Mouse (Mus musculus) midbrain, postnatal 0 days (tissue): ENCODE results near the gene Rnf150. TPM values are rescaled to one million over a fixed set of nuclear protein-coding genes. Genes with fewer than 3 reads are reported as not detected.

Source experiments
- ATAC-seq: fragments of 200-750 bp; cut with Nextera tagmentation; 2 replicates; pipeline ENCODE4 v1.8.0; 2017; ENCODE audit warnings: moderate number of reproducible peaks, mild to moderate bottlenecking, moderate TSS enrichment, moderate library complexity; ENCODE audit not compliant: low FRiP score
- DNase-seq: peaks from one replicate; pipeline ENCODE4 v3.0.0-alpha.2; 2015; ENCODE audit warnings: low spot score
- H3K27ac ChIP-seq: fragments of 300-500 bp; sonication (generic); 2 replicates; pipeline ENCODE4 v1.5.1; 2014; ENCODE audit warnings: low read depth, mild to moderate bottlenecking, low read length, mixed read lengths
- H3K27me3 ChIP-seq: fragments of 300-500 bp; sonication (generic); 2 replicates; pipeline ENCODE4 v1.6.1; 2014; ENCODE audit warnings: low read length, control low read depth, mixed read lengths; ENCODE audit not compliant: insufficient read depth
- H3K36me3 ChIP-seq: fragments of 300-500 bp; sonication (generic); 2 replicates; pipeline ENCODE4 v1.6.1; 2014; ENCODE audit warnings: low read length, control low read depth, mixed read lengths; ENCODE audit not compliant: insufficient read depth
- H3K4me1 ChIP-seq: fragments of 300-500 bp; sonication (generic); 2 replicates; pipeline ENCODE4 v1.6.1; 2014; ENCODE audit warnings: mild to moderate bottlenecking, control low read depth, antibody characterized with exemption, low read length, mixed read lengths; ENCODE audit not compliant: insufficient read depth
- H3K4me2 ChIP-seq: fragments of 300-500 bp; sonication (generic); 2 replicates; pipeline ENCODE4 v1.6.1; 2014; ENCODE audit warnings: low read depth, mild to moderate bottlenecking, low read length, mixed read lengths; ENCODE audit not compliant: poor library complexity, severe bottlenecking
- H3K4me3 ChIP-seq: fragments of 300-500 bp; sonication (generic); 2 replicates; pipeline ENCODE4 v1.5.1; 2014; ENCODE audit warnings: low read depth, mild to moderate bottlenecking, low read length, moderate library complexity
- H3K9ac ChIP-seq: fragments of 300-500 bp; sonication (generic); replicated peaks from 2 replicates; pipeline ENCODE4 v1.6.1; 2014; ENCODE audit warnings: mild to moderate bottlenecking, low read length, moderate library complexity, mixed read lengths; ENCODE audit not compliant: poor library complexity, severe bottlenecking
- H3K9me3 ChIP-seq: fragments of 300-500 bp; sonication (generic); 2 replicates; pipeline ENCODE4 v1.6.1; 2016; ENCODE audit warnings: low read length, control low read depth
- CTCF ChIP-seq: IDR thresholded peaks from 2 replicates; pipeline ENCODE4 v1.5.1; 2016; ENCODE audit warnings: antibody characterized with exemption, mild to moderate bottlenecking
- WGBS: fragments of 180-500 bp; shearing (Covaris S2); extraction: QIAGEN DNeasy Blood & Tissue Kit; methylation state at CpG from one replicate; pipeline ENCODE4 v1.1.7; 2014; 5-methylcytosine and 5-hydroxymethylcytosine counted together
- polyA plus RNA-seq: library from polyadenylated mRNA; unstranded; fragments of >200 nt; fragmentation: Nextera tagmentation; extraction: Ambion mirVana; gene quantifications from 2 replicates; pipeline ENCODE4 v1.2.1, GENCODE M21; 2015
- total RNA-seq: library from RNA; depleted of rRNA; stranded (reverse); fragments of >200 nt; gene quantifications from 2 replicates; pipeline ENCODE4 v1.2.3, GENCODE M21; 2014

Rnf150 gene
- total and polyA plus RNA-seq, 2 experiments from 2014 or later = 1.9 to 12.6 TPM

DNA sequence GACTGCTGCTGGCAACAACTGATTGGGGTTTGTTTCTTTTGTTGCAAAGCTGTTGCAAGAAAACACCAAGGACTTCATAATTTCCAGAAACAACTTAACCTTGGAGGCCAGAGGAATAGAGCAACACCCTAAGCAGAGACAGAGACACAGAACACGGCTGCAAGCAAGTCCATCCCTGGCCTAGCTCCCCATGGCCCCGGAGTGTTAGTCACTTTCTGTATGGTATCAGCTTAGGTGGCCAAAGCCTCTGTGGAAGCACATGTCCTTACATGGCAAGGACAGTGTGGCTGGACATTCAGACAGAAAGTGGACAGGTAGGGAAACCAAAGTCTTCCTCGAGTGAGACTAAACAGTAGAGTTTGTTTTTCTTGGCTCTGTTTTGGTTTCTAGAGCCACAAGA lies 44.1 kb downstream of the Rnf150 start:
- H3K9ac ChIP-seq = no peak overlapping the region
- WGBS = 88% methylated on average over 3 of the region's 3 CpGs
- ATAC-seq = no peak
- no peaks in the 10 kb centered on the region for H3K27me3 ChIP-seq
- no peak for TF ChIP-seq CTCF
- no peak overlapping the region for H3K27ac ChIP-seq
- no peaks in the 10 kb centered on the region for H3K4me1 ChIP-seq
- no peak overlapping the region for H3K4me2 ChIP-seq
- no peaks in the 10 kb centered on the region for H3K36me3 ChIP-seq
- no peak for DNase-seq
- no peak overlapping the region for H3K4me3 ChIP-seq
- no peaks in the 10 kb centered on the region for H3K9me3 ChIP-seq

DNA sequence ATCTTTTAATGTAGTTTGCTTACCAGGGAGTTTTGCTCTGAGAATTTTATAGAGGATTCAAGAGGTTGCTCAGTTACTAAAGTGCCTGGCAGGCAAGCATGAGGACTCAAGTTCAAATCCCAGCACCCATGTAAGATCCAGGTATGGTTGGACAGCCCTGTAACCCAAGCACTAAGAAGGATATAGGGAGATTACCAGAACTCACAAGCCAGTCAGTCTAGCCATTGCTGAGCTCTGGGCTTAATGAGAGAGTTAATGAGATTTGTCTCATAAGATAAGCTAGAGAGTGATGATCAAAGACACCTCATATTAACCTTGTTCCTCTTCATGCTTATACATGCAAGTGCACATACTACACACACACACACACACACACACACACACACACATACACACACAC lies 48.3 kb downstream of the Rnf150 start:
- DNase-seq (no peak), ATAC-seq (no peak)
- no peak for TF ChIP-seq CTCF
- Histone ChIP-seq H3K27ac (no peak overlapping the region), H3K27me3 (no peaks in the 10 kb centered on the region), H3K4me2 (no peak overlapping the region), H3K4me1 (no peaks in the 10 kb centered on the region), H3K4me3 (no peak overlapping the region), H3K36me3 (no peaks in the 10 kb centered on the region), H3K9me3 (no peaks in the 10 kb centered on the region), H3K9ac (no peak overlapping the region)

DNA sequence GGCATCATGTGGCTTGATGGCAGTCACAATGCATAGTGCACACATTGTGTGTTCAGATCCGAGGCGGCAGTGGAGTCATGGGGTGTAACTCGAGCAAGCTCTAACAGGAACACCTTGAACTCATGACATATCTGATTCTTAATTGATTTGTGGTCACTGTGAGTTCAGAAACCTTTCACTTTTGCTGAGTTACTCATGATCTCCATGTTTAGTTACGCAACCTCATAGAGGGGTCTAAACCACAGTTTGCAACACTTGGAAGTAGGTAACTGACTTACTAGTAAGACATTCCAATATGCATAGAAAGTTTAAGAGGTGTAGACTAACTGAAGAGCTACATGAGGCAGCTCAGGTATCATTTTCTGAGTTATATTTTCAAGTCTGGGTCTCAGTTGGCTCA lies 49.1 kb downstream of the Rnf150 start:
- TF ChIP-seq CTCF = no peak
- H3K9ac ChIP-seq = no peak overlapping the region
- no peak overlapping the region for H3K4me2 ChIP-seq
- H3K9me3 ChIP-seq = no peaks in the 10 kb centered on the region
- H3K27me3 ChIP-seq = no peaks in the 10 kb centered on the region
- no peak overlapping the region for H3K27ac ChIP-seq
- no peak overlapping the region for H3K4me3 ChIP-seq
- 82% methylated on average over 4 of the region's 4 CpGs for WGBS
- H3K36me3 ChIP-seq = no peaks in the 10 kb centered on the region
- DNase-seq (no peak), ATAC-seq (no peak)
- no peaks in the 10 kb centered on the region for H3K4me1 ChIP-seq

DNA sequence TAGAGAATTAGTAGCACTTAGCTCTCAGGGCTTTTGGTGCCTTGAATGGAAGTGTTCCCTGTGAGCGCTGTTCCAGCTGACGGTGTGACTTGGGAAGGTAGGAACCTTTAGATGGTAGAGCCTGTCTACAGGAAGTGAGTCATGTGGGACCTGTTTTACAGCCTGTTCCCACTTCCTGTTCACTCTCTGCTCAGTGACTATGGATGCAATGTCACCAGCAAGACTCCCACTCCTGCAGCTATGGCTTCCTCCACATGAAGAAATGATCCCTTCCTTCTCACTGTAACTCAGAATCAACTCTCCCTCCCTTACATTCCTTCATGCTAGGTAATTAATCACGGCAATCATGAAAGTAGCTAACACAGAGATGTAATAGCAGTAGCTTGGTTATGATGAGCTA lies 51.4 kb downstream of the Rnf150 start:
- H3K4me1 ChIP-seq = no peaks in the 10 kb centered on the region
- no peak overlapping the region for H3K27ac ChIP-seq
- no peak for ATAC-seq
- no peak for TF ChIP-seq CTCF
- H3K36me3 ChIP-seq = no peaks in the 10 kb centered on the region
- WGBS = 90% methylated on average over 3 of the region's 3 CpGs
- no peak overlapping the region for H3K4me3 ChIP-seq
- no peak for DNase-seq
- H3K27me3 ChIP-seq = no peaks in the 10 kb centered on the region
- no peaks in the 10 kb centered on the region for H3K9me3 ChIP-seq
- H3K9ac ChIP-seq = no peak overlapping the region
- no peak overlapping the region for H3K4me2 ChIP-seq

DNA sequence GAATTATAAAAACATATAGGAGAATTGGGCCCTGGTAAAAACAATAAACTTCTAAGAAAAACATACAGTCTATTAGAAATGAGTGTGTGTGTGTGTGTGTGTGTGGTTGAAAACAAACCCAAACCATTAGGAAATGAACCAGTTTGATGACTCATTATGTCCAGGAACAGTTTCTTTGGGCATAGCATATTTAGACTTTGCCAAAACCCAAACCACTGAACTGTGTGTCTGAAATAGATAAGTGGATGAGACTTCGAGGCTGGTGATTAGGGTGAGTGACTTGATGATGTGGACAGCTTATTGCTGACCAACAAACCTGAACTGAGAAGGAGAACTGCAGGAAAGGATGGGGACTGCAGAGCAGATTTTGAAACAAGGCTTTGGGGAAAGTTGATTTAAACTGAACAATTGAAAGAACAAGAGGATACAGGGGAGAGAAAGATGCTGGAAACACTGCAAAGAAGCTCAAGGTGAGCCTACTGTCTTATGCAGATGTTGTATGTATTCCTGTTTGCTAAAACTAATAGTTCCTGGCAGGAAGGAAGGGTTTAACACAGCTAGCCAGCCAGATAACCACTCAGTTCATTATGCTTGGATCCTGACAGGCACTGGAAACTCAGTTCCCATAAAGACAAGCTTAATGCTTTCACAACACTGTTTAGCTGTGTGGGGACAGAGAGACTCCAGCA lies 53.8 kb downstream of the Rnf150 start:
- no peak for ATAC-seq
- no peak overlapping the region for H3K4me3 ChIP-seq

DNA sequence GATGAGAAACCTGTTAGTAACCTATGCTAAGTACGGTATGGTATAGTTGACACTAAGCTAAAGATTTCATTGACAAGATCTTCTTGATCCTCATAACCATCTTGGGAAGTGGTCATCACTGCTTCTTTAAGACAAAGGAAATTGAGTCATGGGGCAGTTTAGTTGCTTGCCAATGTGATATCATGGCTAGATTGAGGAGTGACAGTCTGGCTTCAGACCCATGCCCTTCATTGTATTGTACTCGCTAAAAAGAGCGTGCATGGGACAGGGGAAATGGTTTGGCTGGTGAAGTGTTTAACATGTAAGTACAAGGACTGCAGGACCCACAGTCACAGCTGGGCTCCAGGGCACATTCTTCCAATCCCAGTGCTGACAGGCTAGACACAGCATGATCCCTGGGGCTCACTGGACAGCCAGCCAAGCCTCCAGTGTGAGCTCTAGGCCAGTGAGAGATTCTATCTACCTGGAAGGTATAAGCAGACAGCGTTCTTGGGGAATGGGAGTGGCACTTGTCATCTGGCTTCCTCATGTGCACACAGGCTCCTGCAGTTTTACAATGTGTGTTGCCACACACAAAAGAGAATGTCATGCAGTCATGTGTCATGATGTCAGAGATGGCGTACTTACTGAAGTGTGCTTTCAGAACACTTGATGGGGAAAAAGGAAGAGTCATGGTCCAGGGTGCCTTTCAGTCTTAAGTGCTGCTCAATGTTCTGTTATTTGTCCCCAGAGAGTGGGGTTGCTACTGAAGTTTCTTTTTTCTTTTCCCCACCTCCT lies 54.6 kb downstream of the Rnf150 start:
- no peak for DNase-seq
- Histone ChIP-seq H3K9ac (no peak overlapping the region), H3K9me3 (no peaks in the 10 kb centered on the region), H3K27ac (no peak overlapping the region), H3K4me3 (no peak overlapping the region), H3K36me3 (no peaks in the 10 kb centered on the region), H3K4me1 (no peaks in the 10 kb centered on the region), H3K4me2 (no peak overlapping the region), H3K27me3 (no peaks in the 10 kb centered on the region)
- no peak for TF ChIP-seq CTCF
- no peak for ATAC-seq
- WGBS = 73% methylated on average over 5 of the region's 5 CpGs

More for the DNA sequence above, 53.8 kb downstream of the Rnf150 start:
- no peak overlapping the region for H3K9ac ChIP-seq
- H3K27ac ChIP-seq = no peak overlapping the region
- H3K4me2 ChIP-seq = no peak overlapping the region
- no peak for TF ChIP-seq CTCF
- H3K9me3 ChIP-seq = no peaks in the 10 kb centered on the region
- no peaks in the 10 kb centered on the region for H3K4me1 ChIP-seq
- no peaks in the 10 kb centered on the region for H3K36me3 ChIP-seq
- WGBS = 60% methylated on average over 1 of the region's 1 CpGs
- no peak for DNase-seq
- H3K27me3 ChIP-seq = no peaks in the 10 kb centered on the region
